Mouse (Mus musculus) monocyte, adult 2 months (primary cell): ENCODE data around the gene Gm48552.

ENCODE experiments used
- DNase-seq, 2 experiments: peaks; one replicate each; pipeline ENCODE4 v3.0.0; 2022; ENCODE audit warnings: low spot score in 2 of 2, low read depth in 1 of 2

Gene Gm48552

DNA sequence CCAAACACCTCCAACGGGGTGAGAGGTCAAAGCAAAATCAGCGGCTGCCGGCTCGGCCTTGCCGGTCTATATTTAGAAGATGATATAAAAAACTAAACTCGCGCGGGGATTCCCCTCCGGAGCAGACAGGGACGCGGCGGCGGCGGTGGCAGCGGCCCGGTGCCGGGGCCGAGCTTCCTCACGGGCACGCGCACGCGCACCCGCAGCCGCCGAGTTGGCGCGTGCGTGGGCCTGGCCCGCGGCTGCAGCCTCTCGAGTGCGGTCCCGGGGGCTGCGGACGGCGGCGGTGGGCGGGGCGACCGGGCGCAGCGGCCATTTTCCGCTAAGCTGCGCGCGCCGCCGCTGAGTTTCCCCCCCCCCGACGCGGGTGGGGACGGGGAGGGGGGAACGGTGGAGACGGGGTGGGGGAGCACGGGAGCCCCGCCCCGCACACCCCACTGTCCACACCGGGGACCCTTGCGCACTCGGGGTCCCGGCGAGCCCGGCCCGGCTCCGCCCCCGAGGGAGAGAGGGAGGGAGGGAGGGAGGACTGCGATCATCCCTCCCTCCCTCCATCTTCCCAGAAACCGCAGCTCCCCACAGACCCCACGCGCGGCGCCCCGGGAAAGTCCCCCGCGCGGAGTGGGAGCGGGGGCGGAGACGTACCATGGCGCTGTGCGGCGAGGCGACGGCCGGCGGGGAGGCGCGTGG lies 41.5 kb downstream of the Gm48552 start:
- DNase-seq = peak in 1 of 2 experiments; percentile 63

DNA sequence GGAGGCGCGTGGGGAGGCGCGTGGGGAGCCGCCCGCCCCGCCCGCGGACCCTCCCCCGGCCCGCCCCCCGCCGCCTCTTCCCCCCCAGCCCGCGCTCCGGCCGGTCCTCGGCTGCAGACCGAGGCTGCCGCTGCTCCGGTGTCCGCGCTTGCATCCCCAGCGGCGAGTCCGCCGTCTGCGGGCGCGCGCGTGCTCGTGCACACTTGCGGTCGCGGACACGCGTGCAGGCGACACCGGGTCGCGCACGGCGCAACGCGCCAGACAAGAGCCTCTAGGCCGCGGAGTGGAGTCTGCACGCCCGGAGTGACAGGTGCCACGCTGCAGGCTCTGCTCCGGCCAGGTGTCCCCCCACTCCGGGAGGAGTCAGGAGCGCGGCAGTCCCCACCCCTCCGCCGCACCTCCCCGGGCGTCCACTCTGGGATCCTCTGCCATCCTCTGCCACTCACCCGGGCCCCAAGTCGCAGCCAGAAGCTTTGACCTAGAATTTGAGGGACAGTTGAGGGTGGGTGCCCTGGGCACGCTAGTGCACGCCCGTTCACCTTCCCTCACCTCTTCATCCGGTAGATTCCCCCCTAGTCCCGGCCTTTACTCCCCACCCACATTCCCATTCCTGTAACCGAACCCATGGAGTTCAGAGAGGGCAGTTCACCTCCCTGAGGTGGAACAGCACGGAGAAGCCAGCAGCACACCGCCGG lies 42.2 kb downstream of the Gm48552 start:
- no peak for DNase-seq

DNA sequence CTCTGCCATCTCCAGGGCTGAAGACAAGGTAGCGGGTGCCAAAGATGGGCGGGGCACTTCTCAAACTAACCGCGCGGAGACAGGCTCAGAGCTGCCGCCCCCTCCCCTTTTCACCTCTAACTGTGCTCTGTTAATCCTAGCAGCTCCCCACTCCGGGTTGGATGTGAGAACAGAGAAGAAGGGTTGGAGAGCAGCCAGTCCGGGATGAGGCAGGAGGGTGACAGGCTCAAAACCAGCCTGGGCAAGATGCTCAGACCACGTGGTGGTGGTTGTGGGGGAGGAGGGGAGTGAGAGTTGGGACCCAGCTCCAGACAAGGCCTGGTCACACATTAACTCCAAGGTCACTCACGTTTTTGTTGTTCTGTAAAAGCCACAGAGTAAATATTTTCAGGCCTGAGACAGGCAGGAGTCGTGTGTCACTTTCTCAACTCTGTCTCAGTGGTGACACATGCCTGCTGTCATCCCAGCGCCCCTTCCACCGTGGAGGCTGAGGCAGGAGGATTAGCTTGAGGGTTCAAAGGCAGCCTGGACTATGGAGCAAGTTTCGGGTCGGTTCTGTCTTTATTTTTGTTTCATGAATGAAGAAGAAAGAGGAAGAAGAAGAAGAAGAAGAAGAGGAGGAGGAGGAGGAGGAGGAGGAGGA lies 42.8 kb downstream of the Gm48552 start:
- no peak for DNase-seq

DNA sequence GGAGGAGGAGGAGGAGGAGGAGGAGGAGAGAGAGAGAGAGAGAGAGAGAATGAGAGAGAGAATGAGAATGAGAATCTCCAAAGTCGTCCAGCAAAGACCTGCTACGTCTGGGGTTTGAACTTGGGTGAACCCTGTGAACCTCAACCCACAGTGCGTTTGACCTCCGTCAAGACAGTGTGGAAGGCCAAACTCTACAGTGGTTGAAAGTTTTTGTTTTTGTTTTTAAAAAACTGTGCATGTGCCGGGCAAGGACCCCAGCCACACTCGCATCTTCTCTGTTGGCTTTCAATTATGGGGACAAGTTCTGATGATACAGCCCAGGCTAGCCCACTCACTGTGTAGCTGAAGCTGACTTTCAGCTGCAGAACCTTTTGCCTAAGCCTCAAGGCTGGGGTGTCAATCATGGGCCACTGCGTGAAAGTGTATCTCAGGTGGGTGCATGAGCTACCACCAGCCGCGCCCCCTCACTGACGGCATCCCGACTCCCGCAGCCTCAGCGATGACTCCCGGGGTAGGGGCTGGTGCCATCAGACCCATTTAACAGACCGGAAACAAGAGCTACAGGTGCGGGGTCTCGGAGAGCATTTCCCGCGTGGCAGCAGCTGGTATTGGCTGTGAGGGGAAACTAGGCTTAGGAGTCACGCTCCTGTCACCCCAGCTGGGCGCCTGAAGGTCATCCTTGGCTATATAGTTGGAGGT lies 43.5 kb downstream of the Gm48552 start:
- DNase-seq = no peak

DNA sequence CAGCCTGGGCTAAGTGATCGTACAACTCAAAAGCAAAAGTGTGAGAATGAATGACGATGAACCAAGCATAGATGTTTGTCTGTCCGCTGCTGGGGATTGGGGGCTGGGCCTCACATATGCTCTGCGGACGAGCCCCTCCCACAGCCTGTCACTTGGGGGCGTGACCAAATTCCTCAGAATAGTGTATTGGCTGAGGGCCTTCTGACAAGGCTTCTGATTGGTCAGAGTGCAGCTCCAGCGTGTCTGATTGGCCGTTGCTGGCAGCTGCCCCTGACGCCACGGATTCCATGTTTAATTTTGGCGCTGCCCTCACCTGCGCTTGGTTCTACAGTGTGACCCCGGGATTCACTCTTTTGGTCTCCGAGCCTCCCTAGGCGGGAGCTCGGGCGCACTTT lies 44.1 kb downstream of the Gm48552 start:
- DNase-seq = peak; percentile 85 to 88

DNA sequence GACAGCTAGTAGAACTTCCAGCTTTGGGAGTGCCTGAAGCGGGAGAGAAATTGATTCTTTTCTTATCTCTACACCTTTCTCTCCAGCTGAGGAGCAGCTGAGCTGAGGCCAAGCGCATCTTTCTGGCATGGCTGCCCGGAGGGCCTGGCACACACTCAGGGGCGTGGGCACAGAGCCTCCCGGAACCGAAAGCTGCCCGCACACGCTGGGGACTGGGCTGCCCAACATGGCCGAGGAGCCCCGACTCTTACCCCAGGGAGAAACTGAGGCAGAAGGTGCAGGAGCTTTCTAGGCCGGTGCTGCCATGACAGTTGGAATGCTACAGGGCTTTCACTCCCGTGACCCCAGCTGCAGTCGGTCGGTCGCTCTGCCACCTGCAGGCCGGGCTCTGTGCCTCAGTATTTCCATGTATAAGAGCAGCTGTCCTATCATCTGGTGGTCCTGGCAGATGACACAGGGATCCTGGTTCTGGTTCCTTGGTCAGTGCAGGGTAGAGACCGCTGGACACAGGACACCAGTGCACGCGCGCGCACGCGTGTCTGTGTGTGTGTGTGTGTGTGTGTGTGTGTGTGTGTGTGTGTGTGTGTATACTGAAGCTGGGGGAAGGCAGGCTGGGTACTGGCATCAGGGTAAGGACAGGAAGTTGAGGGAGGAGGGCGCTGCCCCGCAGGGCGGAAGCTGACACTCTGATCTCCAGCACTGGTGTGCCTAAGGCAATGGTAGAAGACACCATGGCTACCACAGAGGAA lies 44.9 kb downstream of the Gm48552 start:
- DNase-seq = peak in 1 of 2 experiments; percentile 55

DNA sequence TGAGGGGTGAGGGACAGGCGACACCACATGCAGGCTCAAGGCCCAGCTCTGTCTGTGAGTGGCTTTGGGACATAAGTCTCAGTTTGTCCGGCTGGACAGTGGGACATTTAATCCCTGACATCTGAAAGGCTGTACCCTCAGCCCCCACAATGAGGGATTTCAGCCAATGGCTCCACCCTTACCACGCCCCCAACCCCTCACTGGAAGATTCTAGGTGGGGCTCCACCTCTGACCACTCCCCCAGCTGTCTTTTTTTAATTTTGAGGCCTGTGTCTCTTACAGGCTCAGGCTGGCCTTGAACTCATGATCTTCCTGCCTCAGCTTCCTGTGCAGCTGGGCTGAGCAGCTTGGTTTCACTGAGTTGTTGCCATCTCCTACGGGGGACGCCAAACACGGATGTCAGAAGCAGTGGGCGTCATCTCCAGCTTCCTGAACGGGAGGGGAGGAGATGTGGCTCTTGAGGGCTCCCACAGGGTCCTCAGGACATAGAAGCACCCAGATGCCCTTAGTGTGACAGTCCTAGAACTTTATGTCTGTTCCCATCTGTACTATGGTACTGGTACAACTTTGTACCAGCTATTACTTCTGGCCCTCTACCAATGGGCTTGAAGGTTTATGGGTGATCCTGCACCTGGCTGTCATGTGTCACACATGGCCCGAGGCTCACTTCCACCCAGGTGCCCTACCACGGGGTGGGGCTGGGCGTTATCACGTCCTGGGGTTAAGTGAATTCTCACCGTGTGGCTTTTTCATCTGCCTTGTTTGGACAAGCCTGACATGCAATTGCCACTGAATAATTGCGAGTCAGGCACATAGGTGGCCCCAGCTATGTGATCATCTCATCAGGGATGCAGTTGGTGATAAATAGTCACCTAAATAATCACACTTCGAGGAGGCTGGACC lies 45.8 kb downstream of the Gm48552 start:
- no peak for DNase-seq

DNA sequence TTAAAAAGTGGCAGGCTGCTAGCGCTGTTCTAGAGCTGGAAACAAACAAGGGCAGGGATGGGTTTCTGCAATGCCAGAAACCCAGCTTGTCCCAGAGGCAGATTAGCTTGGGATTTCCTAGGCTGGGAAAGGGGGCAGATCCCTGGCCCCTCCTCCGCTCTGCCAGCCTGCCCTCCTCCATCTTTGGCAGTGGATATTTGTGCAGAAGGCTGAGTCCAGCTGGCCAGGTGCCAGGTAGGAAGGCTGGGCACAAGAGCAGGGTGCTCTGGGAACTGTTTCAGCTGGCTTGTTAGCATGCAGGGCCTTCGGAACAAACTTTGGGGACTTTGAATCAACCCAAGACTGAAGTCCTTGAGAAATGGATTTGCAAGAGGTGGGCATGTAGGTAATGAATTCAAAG lies 46.6 kb downstream of the Gm48552 start:
- DNase-seq = no peak
